Mouse (Mus musculus): ENCODE measurements around the gene Cebpg.

Gene Cebpg

DNA sequence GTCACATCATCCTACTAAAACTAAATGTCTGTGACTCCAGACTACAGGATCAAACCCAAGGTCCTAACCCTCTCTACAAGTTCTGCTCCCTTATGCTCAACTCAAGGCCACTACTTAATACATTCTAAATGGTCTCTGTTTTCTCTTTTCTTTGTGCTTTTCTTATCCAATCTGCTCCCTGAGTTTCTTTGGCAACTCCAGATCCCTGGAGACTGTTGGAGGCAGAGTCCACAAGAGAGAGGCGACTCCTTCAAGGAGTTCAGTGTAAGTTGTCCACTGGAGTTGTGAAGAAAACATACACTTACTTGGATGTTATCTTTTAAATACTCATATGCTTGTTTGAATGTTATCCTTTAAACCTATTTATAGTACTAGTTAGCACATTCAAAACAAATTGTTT is 2.1 kb downstream of the Cebpg start:
- no peak for DNase-seq (ENCODE audit: low spot score in 2 of 2)

GRCm38 (mm10) chr7:35053161-35053560 is 3.2 kb downstream of the Cebpg start:
- no peak for DNase-seq (ENCODE audit: low spot score in 2 of 2)

DNA sequence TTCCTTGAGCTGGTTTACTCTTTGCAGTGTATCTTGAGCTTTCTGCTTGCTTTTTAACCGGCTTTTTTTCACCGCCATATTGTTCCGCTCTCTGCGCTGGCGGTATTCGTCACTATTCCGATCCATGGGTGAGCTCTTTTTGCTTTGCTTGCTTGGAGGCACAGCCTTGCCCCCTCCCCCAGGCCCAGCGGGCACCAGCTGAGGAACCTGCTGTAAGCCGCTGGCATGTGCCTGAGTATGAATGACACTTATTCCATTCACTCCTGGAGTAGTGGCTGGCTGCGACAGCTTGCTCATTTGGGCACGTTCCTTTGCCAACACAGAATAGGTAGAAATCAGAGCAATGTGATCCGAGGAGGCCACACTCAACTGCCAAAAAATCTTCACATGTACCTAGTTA is 5.8 kb downstream of the Cebpg start:
- DNase-seq (ENCODE audit: low spot score in 2 of 2): no peak

GRCm38 (mm10) chr7:35046091-35046490 is 10.3 kb downstream of the Cebpg start:
- no peak for DNase-seq (ENCODE audit: low spot score in 2 of 2)

- DNase-seq (ENCODE audit: low spot score in 2 of 2): no peak
Observed at GRCm38 (mm10) chr7:35044719-35045118, 11.7 kb downstream of the Cebpg start.

- DNase-seq (ENCODE audit: low spot score in 2 of 2): no peak
Observed at GRCm38 (mm10) chr7:35043266-35043817, 13.0 kb downstream of the Cebpg start.

- DNase-seq (ENCODE audit: low spot score in 2 of 2): no peak
Observed at GRCm38 (mm10) chr7:35042759-35043217, 13.6 kb downstream of the Cebpg start.

GRCm38 (mm10) chr7:35042209-35042554 is 14.2 kb downstream of the Cebpg start:
- no peak for DNase-seq (ENCODE audit: low spot score in 2 of 2)

GRCm38 (mm10) chr7:35041286-35042208 is 14.8 kb downstream of the Cebpg start:
- DNase-seq (ENCODE audit: low spot score in 2 of 2): no peak

DNA sequence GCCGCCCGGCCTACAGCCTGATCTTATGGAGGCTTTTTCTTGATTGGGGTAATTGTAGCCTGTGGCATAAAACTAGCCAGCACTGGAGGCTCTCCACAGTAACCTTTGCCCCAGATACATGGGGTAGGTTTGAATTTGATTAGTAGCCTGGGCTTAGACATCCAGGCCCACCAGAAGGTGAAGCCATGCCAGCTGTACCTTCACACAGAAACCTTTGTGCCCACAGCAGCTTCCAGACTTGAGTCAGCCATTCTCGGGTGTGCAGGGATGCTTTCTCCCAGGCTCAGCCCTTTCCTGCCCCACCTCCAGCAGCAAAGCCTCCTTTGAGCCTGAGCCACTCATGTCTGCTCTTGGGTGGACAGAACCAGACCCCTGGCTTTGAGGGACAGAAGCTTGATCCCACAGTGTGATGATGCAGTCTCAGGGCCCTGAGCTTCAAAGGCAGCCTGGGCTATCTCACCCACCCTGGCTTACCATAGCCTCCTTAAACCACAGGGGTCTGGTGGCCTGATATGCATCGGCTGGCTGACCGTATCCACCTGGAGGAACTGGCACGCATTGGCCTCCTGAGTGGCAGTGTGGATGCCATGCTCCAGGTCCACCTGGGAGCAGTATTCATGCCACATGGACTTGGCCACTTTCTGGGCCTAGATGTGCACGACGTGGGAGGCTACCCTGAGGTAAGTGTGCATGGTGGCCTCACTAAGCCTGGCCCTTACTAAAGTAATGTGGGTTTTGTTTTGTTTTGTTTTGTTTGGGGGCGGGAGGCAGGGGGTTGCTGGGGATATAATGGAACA is 16.0 kb downstream of the Cebpg start:
- no peak for DNase-seq (ENCODE audit: low spot score in 2 of 2)

DNA sequence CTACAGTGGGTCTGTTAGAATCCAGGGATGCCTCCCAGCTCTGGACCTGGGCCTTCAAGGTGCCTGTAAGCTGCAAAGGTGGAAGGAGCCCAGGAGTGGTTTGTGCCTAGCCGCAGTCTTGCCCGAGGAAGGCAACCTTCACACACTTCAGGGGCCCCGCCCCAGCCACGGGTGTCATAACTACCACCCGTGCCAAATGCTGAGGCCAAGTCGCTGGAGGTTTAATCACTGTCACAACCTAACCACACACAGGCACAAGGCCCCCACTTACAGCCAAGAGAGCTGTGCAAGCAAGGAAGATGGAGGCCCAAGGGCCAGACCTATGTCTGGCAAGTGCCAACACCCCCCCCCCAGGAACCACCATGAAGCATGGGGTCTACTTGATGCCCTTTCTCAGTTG is 19.0 kb downstream of the Cebpg start:
- DNase-seq (ENCODE audit: low spot score in 2 of 2): no peak

GRCm38 (mm10) chr7:35036266-35036731 is 20.1 kb downstream of the Cebpg start:
- DNase-seq (ENCODE audit: low spot score in 2 of 2): no peak

GRCm38 (mm10) chr7:35035565-35035964 is 20.8 kb downstream of the Cebpg start:
- DNase-seq (ENCODE audit: low spot score in 2 of 2): no peak

- no peak for DNase-seq (ENCODE audit: low spot score in 2 of 2)
Observed at GRCm38 (mm10) chr7:35035141-35035553, 21.2 kb downstream of the Cebpg start.

- no peak for DNase-seq (ENCODE audit: low spot score in 2 of 2)
Observed at GRCm38 (mm10) chr7:35030567-35030966, 25.8 kb downstream of the Cebpg start.

GRCm38 (mm10) chr7:35029648-35030047 is 26.7 kb downstream of the Cebpg start:
- no peak for DNase-seq (ENCODE audit: low spot score in 2 of 2)

DNA sequence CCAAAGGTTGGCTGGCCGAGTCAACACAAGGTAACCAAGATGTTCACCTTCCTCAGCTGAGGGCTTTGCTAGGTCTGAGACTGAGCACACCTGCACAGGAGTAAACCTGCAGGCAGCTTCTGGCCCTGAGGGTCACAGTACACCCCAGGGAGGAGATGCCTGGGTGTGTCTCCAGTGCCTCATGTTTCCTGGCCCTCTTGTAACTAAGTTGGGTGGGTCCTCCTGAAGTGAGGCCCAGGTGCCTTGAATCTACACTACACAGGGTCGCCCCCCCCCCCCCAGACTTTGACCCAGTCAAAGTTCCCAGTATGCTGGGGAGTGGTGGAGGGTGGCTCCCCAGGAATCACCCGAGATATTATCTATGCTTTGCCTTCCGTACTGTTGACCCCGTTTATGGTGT is 27.1 kb downstream of the Cebpg start:
- DNase-seq (ENCODE audit: low spot score in 2 of 2): no peak

GRCm38 (mm10) chr7:35028559-35028958 is 27.8 kb downstream of the Cebpg start:
- DNase-seq (ENCODE audit: low spot score in 2 of 2): no peak

GRCm38 (mm10) chr7:35027801-35028420 is 28.5 kb downstream of the Cebpg start:
- DNase-seq (ENCODE audit: low spot score in 2 of 2): peak in 1 of 2 experiments; percentile 37

DNA sequence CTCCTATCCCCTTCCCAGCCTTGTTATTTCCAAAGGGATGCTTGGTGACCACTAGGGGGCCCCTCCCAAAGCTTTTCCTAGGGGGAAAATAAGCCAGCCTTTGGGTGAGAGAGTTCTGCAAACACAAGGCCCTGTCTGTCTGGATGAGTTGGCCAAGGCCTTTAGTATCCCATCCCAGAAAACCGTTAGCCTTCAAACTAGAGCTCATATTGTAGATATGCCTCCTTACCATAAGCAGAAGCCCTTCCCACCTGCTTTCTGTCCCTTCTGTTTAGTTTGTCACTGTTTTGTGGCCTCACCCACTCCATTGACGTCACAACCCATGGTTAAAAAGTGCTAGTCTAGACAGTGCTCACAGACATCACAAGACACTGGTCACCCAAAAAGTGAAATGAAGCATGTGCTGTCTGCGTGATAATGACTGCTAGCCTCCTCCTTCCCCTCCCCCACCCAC is 29.5 kb downstream of the Cebpg start:
- peak; percentile 38 to 51 for DNase-seq (ENCODE audit: low spot score in 2 of 2)

DNA sequence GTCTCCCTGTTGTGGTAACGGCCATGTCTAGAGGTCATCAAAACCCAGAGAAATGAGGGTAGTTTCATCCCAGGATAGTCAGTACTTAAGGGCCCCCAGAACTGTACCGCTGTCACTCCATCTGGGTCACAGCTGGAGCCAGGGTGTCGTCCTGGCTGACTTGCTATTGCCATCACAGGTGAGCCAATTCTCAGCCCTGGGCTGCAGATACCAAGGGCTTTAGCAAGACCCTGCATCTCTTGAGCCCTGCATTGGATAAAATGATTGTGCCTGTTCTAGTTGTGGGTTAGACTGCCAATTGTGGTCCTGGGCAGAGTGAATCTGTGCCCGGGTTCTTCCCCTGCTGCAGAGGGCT is 30.1 kb downstream of the Cebpg start:
- no peak for DNase-seq (ENCODE audit: low spot score in 2 of 2)

Data from right cerebral cortex, adult 2 months (tissue).